1 mouse cellular context compared by ENCODE assay signal in genomic region chr6:29528561-29529443, GRCm38 (mm10).
TF ChIP-seq lines count a peak whose summit lies in the region.

No protein-coding gene starts in this region.

TF ChIP-seq in CH12.LX, 34 proteins besides CTCF, POLR2A, EP300 and RAD21 (continued from another document):
- TF ChIP-seq IRF4 (IDR thresholded peaks at IDR 0.05; ENCODE audit: low read depth, low read length) (peak; percentile 97), SIN3A (IDR thresholded peaks at IDR 0.05; ENCODE audit: low read length) (peak; percentile 63; the same call in 1 of the 2 replicates), POLR2AphosphoS2 (IDR thresholded peaks at IDR 0.05; ENCODE audit: low read depth, low read length) (0 out of 2 replicates have a peak, but pooled peaks have one; percentile 10), ZMIZ1 (IDR thresholded peaks at IDR 0.05; ENCODE audit: low read depth, low read length) (0 out of 2 replicates have a peak, but pooled peaks have one; percentile 33), TBP (conservative IDR thresholded peaks at IDR 0.05; ENCODE audit: low read depth, low read length) (peak; percentile 79), MYC (IDR thresholded peaks at IDR 0.05; ENCODE audit: low read depth, low read length) (peak; percentile 87), ETS1 (conservative IDR thresholded peaks at IDR 0.05; ENCODE audit: low read depth, low read length) (peak; percentile 70), MEF2A (IDR thresholded peaks at IDR 0.05; ENCODE audit: borderline replicate concordance, low read depth, low read length) (peak; percentile 87), E2F4 (IDR thresholded peaks at IDR 0.05; ENCODE audit: insufficient replicate concordance, low read depth, low read length) (no peak), CHD2 (IDR thresholded peaks at IDR 0.05; ENCODE audit: low read length) (peak; percentile 92), CHD1 (IDR thresholded peaks at IDR 0.05; ENCODE audit: low read depth, low read length) (peak; percentile 71; the same call in 1 of the 2 replicates)
TF ChIP-seq in CH12.LX: peak in this region for 18.
